Mouse (Mus musculus) duodenum, adult 2 months (tissue): ENCODE results near the gene Smndc1. TPM values are rescaled to one million over a fixed set of nuclear protein-coding genes. Genes with fewer than 3 reads are reported as not detected.

Experiments
- polyA plus RNA-seq: library from polyadenylated mRNA; depleted of rRNA; stranded (reverse); fragments of >200 nt; gene quantifications from 2 replicates; pipeline ENCODE4 v1.2.3, GENCODE M21; 2012; ENCODE audit warnings: low replicate concordance; rRNA removed

Gene Smndc1
- 1.4 and 2.0 TPM in 2 replicates for polyA plus RNA-seq

DNA sequence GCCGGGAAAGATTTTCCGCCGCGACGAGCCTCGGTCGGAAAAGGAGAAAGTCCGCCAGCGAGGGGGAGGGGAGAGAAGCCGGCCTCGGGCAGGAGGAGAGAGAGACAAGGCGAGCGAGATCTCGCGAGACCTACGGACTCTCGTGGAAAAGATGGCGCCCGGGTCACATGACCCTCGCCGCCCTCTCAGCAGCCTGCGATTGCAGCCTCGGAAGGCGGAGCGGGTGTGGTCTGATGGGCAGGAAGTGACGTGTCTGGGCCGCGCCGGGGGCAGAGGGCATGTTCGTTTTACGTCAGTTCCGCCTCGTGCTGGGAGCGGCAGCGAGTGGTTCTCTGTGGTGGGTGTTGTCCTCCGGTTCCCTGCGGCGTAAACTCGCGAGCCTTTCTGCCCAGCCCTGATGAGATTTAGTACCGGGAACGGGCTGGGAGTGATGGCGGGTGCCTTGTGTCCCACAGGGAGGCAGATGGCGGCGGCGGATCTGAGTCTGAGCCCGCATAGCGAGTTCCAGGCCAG, at the start of gene Smndc1:
Gene Smndc1, minus strand, starts transcription at position 84 of the 513 bp plus-strand sequence.

DNA sequence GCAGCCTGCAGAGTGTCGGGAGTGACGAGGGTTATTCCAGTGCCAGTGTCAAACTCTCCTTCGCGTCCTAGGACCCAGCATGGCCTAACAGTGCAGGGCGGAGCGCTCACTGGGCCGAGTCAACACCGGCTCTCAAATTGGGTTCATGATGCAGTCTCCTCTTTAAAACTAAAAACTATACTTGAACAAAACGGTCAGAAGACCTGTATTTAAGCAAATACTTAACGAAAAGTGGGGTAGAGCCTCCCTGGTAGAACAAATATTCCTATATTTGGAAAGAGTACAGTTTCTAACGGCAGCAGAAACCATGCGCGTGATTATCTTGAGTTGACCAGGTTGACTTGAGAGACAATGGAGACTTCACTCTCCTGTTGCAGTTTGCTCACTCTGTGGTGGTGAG, 18.7 kb downstream of the Smndc1 start, which contains the start of gene Gm10197:
Gene Gm10197, minus strand, starts transcription at position 101 of the 400 bp plus-strand sequence.

Other genes starting within 250 kb of the Smndc1 start
- 20.6 and 57.9 TPM in 2 replicates for gene Mxi1, start 80.1 kb downstream of the Smndc1 start, polyA plus RNA-seq
- not detected in 2 replicates for gene Gm10197, start 18.8 kb downstream of the Smndc1 start, polyA plus RNA-seq
- 21.1 and 33.4 TPM in 2 replicates for gene Dusp5, start 138.5 kb upstream of the Smndc1 start, polyA plus RNA-seq
- 52.5 and 58.3 TPM in 2 replicates for gene Nutf2-ps1, start 198.5 kb upstream of the Smndc1 start, polyA plus RNA-seq
- 0.74 and 1.9 TPM in 2 replicates for gene Smc3, start 209.8 kb upstream of the Smndc1 start, polyA plus RNA-seq